Comparison of ENCODE assay signal across 9 mouse cellular contexts in the genomic region with DNA sequence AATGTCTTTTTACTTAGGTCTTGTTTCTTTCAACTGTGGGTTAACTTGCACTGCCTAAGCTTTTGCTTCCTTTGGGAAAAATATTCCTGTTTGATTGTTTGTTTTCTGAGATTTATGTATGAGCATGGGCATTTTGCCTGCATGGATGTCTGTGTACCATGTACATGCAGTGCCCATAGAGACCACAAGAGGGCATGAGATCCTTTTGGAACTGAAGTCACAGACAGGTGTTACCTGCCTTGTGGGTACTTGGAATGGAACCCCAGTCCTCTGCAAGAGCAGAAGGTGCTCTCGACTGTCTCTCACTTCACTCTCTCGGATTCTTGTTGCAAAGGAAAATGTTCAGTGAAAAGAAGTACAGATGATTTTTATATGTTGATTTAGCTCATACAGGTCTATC.
DNase-seq lines count a peak whose midpoint lies in the region; ATAC-seq and TF ChIP-seq lines count a peak whose summit lies in the region.
"Had no signal": no experiment of that assay in that cellular context is flagged by ENCODE, and none has a peak within 500 bp of the region (broad histone marks: within the 10 kb centered on the region; RNA-seq: fewer than 3 reads in every experiment).

No protein-coding gene starts in this region.

- no peak overlapping the region for H3K9ac ChIP-seq in lung, postnatal 0 days (replicated peaks; ENCODE audit: low read depth)
- H3K9ac ChIP-seq: midbrain, embryonic 12.5 days had no signal

- TF ChIP-seq POLR2A in brain, embryonic 14.5 days (IDR thresholded peaks at IDR 0.05; ENCODE audit: borderline replicate concordance, extremely low read depth, insufficient read depth, insufficient read length, poor library complexity, severe bottlenecking), result no peak

- H3K4me2 ChIP-seq in lung, postnatal 0 days (replicated peaks; ENCODE audit: low read depth, low read length), result no peak overlapping the region
- H3K4me2 ChIP-seq: midbrain, embryonic 12.5 days had no signal

- no peak overlapping the region for H3K27ac ChIP-seq in heart, embryonic 10.5 days
- H3K27ac ChIP-seq in lung, postnatal 0 days (ENCODE audit: low read length), result no peak overlapping the region
- H3K27ac ChIP-seq: midbrain, embryonic 12.5 days had no signal

- H3K4me1 ChIP-seq in heart, embryonic 10.5 days, result no peaks in the 10 kb centered on the region
- H3K4me1 ChIP-seq in lung, postnatal 0 days (ENCODE audit: insufficient read depth, low read depth, low read length), result no peaks in the 10 kb centered on the region
- H3K4me1 ChIP-seq: midbrain, embryonic 12.5 days had no signal

- TF ChIP-seq EP300 in lung, postnatal 0 days (IDR thresholded peaks at IDR 0.05), result no peak

- no peaks in the 10 kb centered on the region for H3K36me3 ChIP-seq in heart, embryonic 10.5 days
- no peaks in the 10 kb centered on the region for H3K36me3 ChIP-seq in lung, postnatal 0 days (ENCODE audit: insufficient read depth, low read length)

- H3K9me3 ChIP-seq in heart, embryonic 10.5 days, result no peaks in the 10 kb centered on the region
- no peaks in the 10 kb centered on the region for H3K9me3 ChIP-seq in lung, postnatal 0 days (ENCODE audit: low read length)
- H3K9me3 ChIP-seq: midbrain, embryonic 12.5 days had no signal

- H3K27me3 ChIP-seq in heart, embryonic 10.5 days (ENCODE audit: insufficient read depth, poor library complexity, severe bottlenecking), result no peaks in the 10 kb centered on the region
- no peaks in the 10 kb centered on the region for H3K27me3 ChIP-seq in lung, postnatal 0 days (replicated peaks; ENCODE audit: insufficient read depth, low read length)
- H3K27me3 ChIP-seq: midbrain, embryonic 12.5 days had no signal

- DNase-seq in heart, adult 8-10 months (ENCODE audit: low spot score), result peak; percentile 6
- no peak for DNase-seq in heart, embryonic 10.5 days (ENCODE audit: low spot score)
- peak; percentile 7 for DNase-seq in thymus, postnatal 0 days (ENCODE audit: low spot score)
- DNase-seq in thymus, adult 18-20 months, result no peak
- no peak for DNase-seq in brain, embryonic 14.5 days (ENCODE audit: low read depth)
- no peak for DNase-seq in lung, postnatal 0 days (ENCODE audit: low spot score)
- no peak for DNase-seq in spleen, postnatal 36 days (ENCODE audit: low spot score in 2 of 2)

- H3K4me3 ChIP-seq in heart, embryonic 10.5 days, result no peak overlapping the region
- H3K4me3 ChIP-seq in lung, postnatal 0 days (ENCODE audit: low read depth, low read length), result no peak overlapping the region
- H3K4me3 ChIP-seq: midbrain, embryonic 12.5 days had no signal

- peak; percentile 54; the same call in 1 of the 2 replicates for TF ChIP-seq CTCF in brain, embryonic 14.5 days (IDR thresholded peaks at IDR 0.05; ENCODE audit: borderline replicate concordance, extremely low read depth, insufficient read depth, insufficient read length)
- peak; percentile 78 for TF ChIP-seq CTCF in lung, postnatal 0 days (IDR thresholded peaks at IDR 0.05)

- 75% methylated on average over 2 of the region's 2 CpGs for WGBS in heart, embryonic 10.5 days
- 95% methylated on average over 2 of the region's 2 CpGs for WGBS in lung, postnatal 0 days

- no peak for ATAC-seq in lung, postnatal 0 days
- ATAC-seq in erythroid progenitor cell, adult 5-6 weeks (replicated peaks; ENCODE audit: low FRiP score, poor library complexity, severe bottlenecking), result no peak

Comparison
In these comparisons a context has a peak if more than half of its experiments do, and no peak if none do; other contexts are left out.
1. DNase-seq: peak in heart, adult 8-10 months (single experiment) and thymus, postnatal 0 days (single experiment); none in heart, embryonic 10.5 days (single experiment), thymus, adult 18-20 months (0 of 2), brain, embryonic 14.5 days (single experiment), lung, postnatal 0 days (single experiment) and spleen, postnatal 36 days (0 of 2).